Mouse (Mus musculus) bone marrow, adult 2 months (tissue): ENCODE data around the gene Tceal9.

Experiments used
- CTCF ChIP-seq: fragments of 200-500 bp; IDR thresholded peaks from 2 replicates; pipeline ENCODE4 v1.5.1; 2011; ENCODE audit warnings: low read length, control low read depth; ENCODE audit not compliant: control insufficient read depth, insufficient read depth
- POLR2A ChIP-seq: fragments of 200-500 bp; IDR thresholded peaks from 2 replicates; pipeline ENCODE4 v1.6.1; 2011; ENCODE audit warnings: low read depth, mild to moderate bottlenecking, control low read depth, low read length, borderline replicate concordance; ENCODE audit not compliant: control insufficient read depth

GRCm38 (mm10) chrX:136204406-136204805 is 40.5 kb upstream of the Tceal9 start:
- TF ChIP-seq CTCF = no peak
- TF ChIP-seq POLR2A = no peak
